Mouse (Mus musculus): Measurements from ENCODE around the gene Cyp4x1.

GRCm38 (mm10) chr4:115086257-115086656, 47.8 kb downstream of the Cyp4x1 start:
- TF ChIP-seq POLR2A (IDR thresholded peaks at IDR 0.05; ENCODE audit: control insufficient read depth, low read depth, low read length) (no peak), CTCF (IDR thresholded peaks at IDR 0.05; ENCODE audit: control insufficient read depth, insufficient read depth, insufficient replicate concordance, low read depth, low read length) (no peak)
